Mouse (Mus musculus) megakaryocyte-erythroid progenitor cell, adult 5 weeks (primary cell): Measurements from ENCODE around the gene Acoxl. TPM values are rescaled to one million over a fixed set of nuclear protein-coding genes. Genes with fewer than 3 reads are reported as not detected.

Experiments
- polyA plus RNA-seq: library from polyadenylated mRNA; stranded (reverse); fragments of >175 nt; gene quantifications from 2 replicates; pipeline ENCODE4 v1.2.3, GENCODE M21; 2012

The Acoxl gene
- polyA plus RNA-seq = 0.14 TPM in 1 of 2 replicates, not detected in the other

GRCm38 (mm10) chr2:127838576-127838975 lies at the start of gene Acoxl:
Gene Acoxl, plus strand, starts transcription at chr2:127838876.

GRCm38 (mm10) chr2:127791919-127792603 lies 46.6 kb upstream of the Acoxl start, which contains the start of gene Mtln:
Gene Mtln, minus strand, starts transcription at chr2:127792488.

GRCm38 (mm10) chr2:127831401-127832102 lies 7.1 kb upstream of the Acoxl start, which contains the start of gene Bub1:
Gene Bub1, minus strand, starts transcription at chr2:127831865.

GRCm38 (mm10) chr2:128125635-128126470 lies 287.2 kb downstream of the Acoxl start, which contains the start of gene Bcl2l11:
Gene Bcl2l11, plus strand, starts transcription at chr2:128126038.

Other genes with a start within 250 kb of the Acoxl start
- gene Mal, start 182.2 kb upstream of the Acoxl start, polyA plus RNA-seq = not detected in 2 replicates
- not detected in 2 replicates for gene Mall, start 108.9 kb upstream of the Acoxl start, polyA plus RNA-seq
- gene Nphp1, start 50.0 kb upstream of the Acoxl start, polyA plus RNA-seq = 4.1 and 7.1 TPM in 2 replicates
- gene Mtln, start 46.4 kb upstream of the Acoxl start, polyA plus RNA-seq = 69.8 and 79.8 TPM in 2 replicates
- gene Bub1, start 7.0 kb upstream of the Acoxl start, polyA plus RNA-seq = 4.1 and 4.9 TPM in 2 replicates